Mouse (Mus musculus) cortical plate, adult 2 months (tissue): Measurements from ENCODE around the gene Magel2. TPM values are rescaled to one million over a fixed set of nuclear protein-coding genes. Genes with fewer than 3 reads are reported as not detected.
A peak's percentile ranks its signal among the peaks of the same experiment; 100 is the strongest.

Source experiments
- H3K27ac ChIP-seq: fragments of 200-500 bp; 2 replicates; pipeline ENCODE4 v1.5.1; 2012; ENCODE audit warnings: low read length, control low read depth, inconsistent platforms; ENCODE audit not compliant: insufficient read depth
- H3K4me1 ChIP-seq: fragments of 200-500 bp; 2 replicates; pipeline ENCODE4 v1.6.1; 2011; ENCODE audit warnings: low read length; ENCODE audit not compliant: control insufficient read depth, insufficient read depth
- H3K4me3 ChIP-seq: fragments of 200-500 bp; 2 replicates; pipeline ENCODE4 v1.5.1; 2011; ENCODE audit warnings: mild to moderate bottlenecking, low read length, control low read depth; ENCODE audit not compliant: insufficient read depth
- CTCF ChIP-seq: fragments of 200-500 bp; IDR thresholded peaks from 2 replicates; pipeline ENCODE4 v1.5.1; 2011; ENCODE audit warnings: mild to moderate bottlenecking, control low read depth, low read length; ENCODE audit not compliant: insufficient read depth; ENCODE audit errors: extremely low read depth
- POLR2A ChIP-seq: fragments of 200-500 bp; IDR thresholded peaks from 2 replicates; pipeline ENCODE4 v1.6.1; 2011; ENCODE audit warnings: mild to moderate bottlenecking, low read length, control low read depth; ENCODE audit not compliant: insufficient read depth; ENCODE audit errors: extremely low read depth
- polyA plus RNA-seq: library from polyadenylated mRNA; depleted of rRNA; stranded (reverse); fragments of >200 nt; gene quantifications from 2 replicates; pipeline ENCODE4 v1.2.3, GENCODE M21; 2012; rRNA removed

Gene Magel2
- 0.52 and 0.57 TPM in 2 replicates for polyA plus RNA-seq

- no peak within 1 kb of the TSS for H3K27ac ChIP-seq
- no peaks in the 10 kb centered on the region for H3K4me1 ChIP-seq
- TF ChIP-seq CTCF = no peak
- TF ChIP-seq POLR2A = 0 out of 2 replicates have a peak, but pooled peaks have one; percentile 46
- H3K4me3 ChIP-seq = peak within 1 kb of the TSS; percentile 47
These were observed at the start of gene Magel2 for GRCm38 (mm10) chr7:62376510-62377304. Gene Magel2 (plus strand): TSS chr7:62377010.

- Histone ChIP-seq H3K4me3 (no peak overlapping the region), H3K27ac (no peak overlapping the region), H3K4me1 (no peaks in the 10 kb centered on the region)
- no peak for TF ChIP-seq CTCF
These were observed 31.4 kb upstream of the Magel2 start for GRCm38 (mm10) chr7:62345411-62345810.

- no peak within 1 kb of the TSS for H3K4me3 ChIP-seq
- TF ChIP-seq POLR2A (no peak), CTCF (no peak)
These were observed 30.5 kb upstream of the Magel2 start, which contains the start of gene Ndn for GRCm38 (mm10) chr7:62346269-62346668. Gene Ndn (plus strand): TSS chr7:62346569.

GRCm38 (mm10) chr7:62348106-62348803 is 28.6 kb upstream of the Magel2 start:
- H3K27ac ChIP-seq = no peak overlapping the region; the same call in 1 of the 2 replicates
- peak overlapping the region; percentile 83 for H3K4me3 ChIP-seq
- no peaks in the 10 kb centered on the region for H3K4me1 ChIP-seq
- TF ChIP-seq POLR2A = peak; percentile 68
- TF ChIP-seq CTCF = no peak

More at GRCm38 (mm10) chr7:62346269-62346668, 30.5 kb upstream of the Magel2 start, which contains the start of gene Ndn:
- Histone ChIP-seq H3K4me1 (no peaks in the 10 kb centered on the region), H3K27ac (no peak within 1 kb of the TSS)

- Histone ChIP-seq H3K4me3 (peak overlapping the region; percentile 83), H3K27ac (no peak overlapping the region), H3K4me1 (no peaks in the 10 kb centered on the region)
- no peak for TF ChIP-seq CTCF
- no peak for TF ChIP-seq POLR2A
These were observed 28.0 kb upstream of the Magel2 start for GRCm38 (mm10) chr7:62348804-62349190.

GRCm38 (mm10) chr7:62351266-62351665 is 25.5 kb upstream of the Magel2 start:
- Histone ChIP-seq H3K4me3 (no peak overlapping the region), H3K27ac (no peak overlapping the region), H3K4me1 (no peaks in the 10 kb centered on the region)
- TF ChIP-seq CTCF = no peak
- no peak for TF ChIP-seq POLR2A

GRCm38 (mm10) chr7:62365039-62365636 is 11.7 kb upstream of the Magel2 start:
- no peak for TF ChIP-seq CTCF
- no peak for TF ChIP-seq POLR2A
- Histone ChIP-seq H3K4me1 (no peaks in the 10 kb centered on the region), H3K4me3 (no peak overlapping the region), H3K27ac (no peak overlapping the region)

GRCm38 (mm10) chr7:62366730-62367129 is 10.1 kb upstream of the Magel2 start:
- TF ChIP-seq CTCF = no peak
- TF ChIP-seq POLR2A = no peak
- no peak overlapping the region for H3K27ac ChIP-seq
- no peaks in the 10 kb centered on the region for H3K4me1 ChIP-seq
- no peak overlapping the region for H3K4me3 ChIP-seq

- TF ChIP-seq CTCF (0 out of 2 replicates have a peak, but pooled peaks have one; percentile 10), POLR2A (no peak)
- Histone ChIP-seq H3K4me3 (no peak overlapping the region; the same call in 1 of the 2 replicates), H3K4me1 (no peaks in the 10 kb centered on the region), H3K27ac (no peak overlapping the region)
These were observed 1.2 kb upstream of the Magel2 start for GRCm38 (mm10) chr7:62375658-62376057.
